Mouse (Mus musculus) thymus, postnatal 25 days (tissue): Measurements from ENCODE around the gene Setdb1.
"Not testable (repeated sequence)": the region's sequence is repeated elsewhere in the genome, so short reads cannot be mapped to it uniquely, and the experiment has no call there.

Source experiments
- DNase-seq: peaks from one replicate; pipeline ENCODE4 v3.0.0; 2022

The Setdb1 gene

DNA sequence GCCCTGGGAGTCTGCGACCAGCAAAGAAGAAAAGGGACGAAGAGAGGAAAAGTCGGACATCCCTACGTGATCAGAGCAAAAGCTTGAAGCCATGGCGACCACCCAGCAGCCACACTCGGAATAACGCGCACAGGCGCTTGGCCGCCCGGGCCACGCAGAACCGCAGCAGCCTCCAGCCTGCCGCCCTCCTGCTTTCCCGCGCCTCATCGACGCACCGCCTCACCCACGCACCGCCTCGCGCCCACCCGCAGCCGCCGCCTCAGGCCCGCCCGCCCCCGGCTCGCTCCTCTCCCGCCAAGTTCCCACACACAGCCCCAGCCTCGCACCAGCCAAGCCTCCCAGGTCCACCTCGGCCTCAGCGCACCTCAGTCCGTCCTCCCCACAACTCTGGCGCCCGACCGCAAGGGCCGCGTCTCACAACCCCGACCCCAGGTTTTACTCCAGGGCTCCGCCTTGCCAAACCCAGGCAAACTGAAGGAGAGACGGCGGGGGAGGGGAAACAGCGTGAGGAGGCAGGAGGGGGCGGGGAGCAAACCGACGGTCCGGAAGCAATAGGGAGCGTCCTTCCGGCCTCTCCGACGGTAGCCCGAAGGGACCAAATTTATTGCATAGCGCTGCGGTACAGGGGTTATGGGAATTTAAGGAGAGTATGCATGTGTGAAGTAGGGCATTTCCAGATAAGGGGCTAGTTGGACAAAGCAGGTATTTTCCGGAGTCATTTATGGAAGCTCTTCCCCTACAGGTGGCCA, at the start of gene Setdb1:
Gene Setdb1, minus strand, starts transcription at position 502 of the 749 bp plus-strand sequence.
- DNase-seq, result peak; percentile 95

DNA sequence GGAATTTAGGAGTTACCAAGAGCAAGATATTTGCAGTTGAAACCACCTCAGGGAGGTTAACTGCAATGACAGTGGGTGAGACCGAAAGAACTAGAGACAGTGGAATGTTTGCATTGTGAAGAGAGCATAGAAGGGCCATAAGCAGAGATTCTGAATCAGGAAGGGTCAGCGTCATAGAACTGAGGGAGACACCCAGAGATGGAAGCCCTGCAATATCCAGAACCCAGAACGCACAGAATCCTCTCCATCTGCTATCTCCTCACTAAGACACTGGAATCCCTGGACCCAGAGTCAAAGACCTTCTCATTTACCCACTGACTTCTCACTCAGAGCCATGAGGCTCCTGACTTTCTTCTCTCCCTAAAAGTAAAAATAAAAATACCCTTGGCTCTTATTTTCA, 45.7 kb upstream of the Setdb1 start, which contains the start of gene 4930558C23Rik:
Gene 4930558C23Rik, minus strand, starts transcription at position 101 of the 400 bp plus-strand sequence.
- DNase-seq, result no peak

GRCm38 (mm10) chr3:95394385-95394784, 37.4 kb upstream of the Setdb1 start:
- DNase-seq, result peak; percentile 4

- DNase-seq, result no peak
Observed at GRCm38 (mm10) chr3:95385401-95386075, 28.5 kb upstream of the Setdb1 start.

- DNase-seq, result no peak
Observed at GRCm38 (mm10) chr3:95373208-95373607, 16.2 kb upstream of the Setdb1 start.

- DNase-seq, result no peak
Observed at GRCm38 (mm10) chr3:95370101-95370500, 13.1 kb upstream of the Setdb1 start.

DNA sequence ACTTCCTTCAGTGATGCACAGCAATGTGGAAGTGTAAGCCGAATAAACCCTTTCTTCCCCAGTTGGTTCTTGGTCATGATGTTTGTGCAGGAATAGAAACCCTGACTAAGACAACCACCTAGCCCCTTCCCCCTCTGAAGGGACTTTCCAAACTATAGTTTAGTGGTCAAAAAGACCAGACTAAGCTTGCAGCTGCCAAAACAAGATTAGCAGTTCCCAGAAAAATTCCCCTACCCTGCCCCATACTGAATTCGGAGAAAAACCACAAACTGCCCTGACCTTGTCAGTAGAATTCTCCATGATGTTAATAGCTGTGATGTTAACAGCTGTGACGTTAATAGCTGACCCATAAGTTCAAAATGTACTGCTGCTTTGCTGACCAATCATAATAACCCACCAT, 3.3 kb upstream of the Setdb1 start:
- DNase-seq, result not testable (repeated sequence)

GRCm38 (mm10) chr3:95357746-95358145, 744 bp upstream of the Setdb1 start:
- no peak for DNase-seq

DNA sequence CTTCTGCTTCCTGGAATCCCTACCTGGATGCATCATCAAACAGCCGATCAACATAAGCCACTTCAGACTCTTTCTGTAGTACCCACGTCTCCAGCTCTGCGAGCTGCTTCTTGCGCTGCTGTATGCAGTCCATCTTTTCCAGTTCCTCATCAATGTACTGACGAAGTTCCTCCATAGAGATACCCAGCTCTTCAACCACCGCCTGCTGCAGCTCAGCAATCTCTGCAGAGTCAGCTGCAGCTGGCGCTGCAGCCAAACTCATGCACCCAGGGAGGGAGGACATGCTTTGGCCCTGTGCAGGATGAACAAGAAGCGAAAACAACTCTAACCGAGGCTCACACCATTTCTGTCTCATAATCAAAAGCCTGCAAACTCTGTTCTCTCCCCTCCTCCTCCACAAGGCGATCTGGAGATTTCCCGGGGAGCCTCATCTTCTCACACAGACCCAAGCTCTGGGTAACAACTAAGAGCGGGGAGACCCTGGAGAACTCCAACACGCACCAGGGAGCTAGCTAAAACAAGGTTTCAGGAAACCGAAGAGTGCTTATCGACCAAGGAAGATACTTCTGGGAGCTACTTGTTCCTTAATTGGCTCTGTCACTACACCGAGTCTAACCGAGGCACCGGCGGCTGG, 974 bp downstream of the Setdb1 start:
- not testable (repeated sequence) for DNase-seq

DNA sequence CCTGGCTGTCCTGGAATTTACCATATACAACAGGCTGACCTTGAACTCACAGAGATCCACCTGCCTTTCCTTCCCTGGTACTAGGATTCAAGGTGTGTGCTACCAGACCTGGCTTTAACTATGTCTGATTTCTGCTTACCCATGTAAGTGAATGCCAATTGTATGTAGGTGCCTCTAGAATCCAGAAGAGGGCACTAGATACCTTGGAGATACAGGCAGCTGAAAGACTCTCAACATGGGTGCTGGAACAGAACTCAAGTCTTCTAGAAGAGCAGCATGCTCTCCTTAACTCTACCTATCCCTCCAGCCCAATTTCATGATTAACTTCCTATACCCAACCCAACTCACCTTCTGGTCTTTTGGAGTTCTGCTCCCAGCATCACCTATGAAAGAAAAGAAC, 7.5 kb downstream of the Setdb1 start:
- DNase-seq, result peak; percentile 16

GRCm38 (mm10) chr3:95348343-95348742, 8.7 kb downstream of the Setdb1 start:
- not testable (repeated sequence) for DNase-seq

GRCm38 (mm10) chr3:95346454-95346853, 10.5 kb downstream of the Setdb1 start:
- no peak for DNase-seq

GRCm38 (mm10) chr3:95343356-95344000, 13.5 kb downstream of the Setdb1 start:
- DNase-seq, result not testable (repeated sequence)

GRCm38 (mm10) chr3:95338251-95338650, 18.8 kb downstream of the Setdb1 start:
- no peak for DNase-seq

DNA sequence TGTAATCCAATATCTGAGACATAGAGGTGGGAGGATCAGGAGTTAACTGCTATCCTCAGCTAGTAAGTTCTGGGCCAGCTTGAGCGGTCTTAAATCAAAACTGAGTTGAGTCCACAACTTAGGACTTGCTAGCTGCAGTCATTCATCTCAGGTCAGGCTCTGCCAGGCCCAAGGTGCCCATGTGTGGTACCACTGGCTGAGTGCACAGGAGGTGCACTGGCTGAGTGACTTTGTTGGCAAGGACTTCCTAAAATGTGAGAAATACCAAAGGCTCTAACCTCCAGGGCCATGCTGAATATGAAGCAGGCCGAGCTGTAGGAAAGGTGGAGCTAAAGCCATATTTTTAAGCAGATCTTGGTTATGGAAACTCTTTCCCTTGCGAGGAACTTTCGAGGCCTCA, 19.7 kb downstream of the Setdb1 start:
- no peak for DNase-seq

DNA sequence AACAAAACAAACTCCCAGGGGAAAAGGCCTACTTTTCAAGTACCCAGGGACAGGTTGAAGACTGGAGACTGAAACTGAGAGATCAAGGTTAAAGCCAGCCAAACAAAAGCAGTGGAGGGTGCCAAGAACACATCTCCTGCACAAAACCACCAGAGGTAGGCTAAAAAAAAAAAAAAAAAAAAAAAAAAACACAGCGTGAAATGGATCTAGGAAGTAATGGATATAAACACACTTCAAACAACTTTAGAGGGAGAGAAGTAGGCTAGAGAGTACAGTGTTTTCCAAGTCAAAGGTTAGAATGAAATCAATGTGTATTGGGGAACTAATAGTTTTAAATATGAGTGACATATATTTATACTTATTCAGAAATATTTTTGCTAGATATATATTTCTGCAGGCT, 25.5 kb downstream of the Setdb1 start:
- no peak for DNase-seq

GRCm38 (mm10) chr3:95328803-95329404, 28.1 kb downstream of the Setdb1 start:
- DNase-seq, result no peak

DNA sequence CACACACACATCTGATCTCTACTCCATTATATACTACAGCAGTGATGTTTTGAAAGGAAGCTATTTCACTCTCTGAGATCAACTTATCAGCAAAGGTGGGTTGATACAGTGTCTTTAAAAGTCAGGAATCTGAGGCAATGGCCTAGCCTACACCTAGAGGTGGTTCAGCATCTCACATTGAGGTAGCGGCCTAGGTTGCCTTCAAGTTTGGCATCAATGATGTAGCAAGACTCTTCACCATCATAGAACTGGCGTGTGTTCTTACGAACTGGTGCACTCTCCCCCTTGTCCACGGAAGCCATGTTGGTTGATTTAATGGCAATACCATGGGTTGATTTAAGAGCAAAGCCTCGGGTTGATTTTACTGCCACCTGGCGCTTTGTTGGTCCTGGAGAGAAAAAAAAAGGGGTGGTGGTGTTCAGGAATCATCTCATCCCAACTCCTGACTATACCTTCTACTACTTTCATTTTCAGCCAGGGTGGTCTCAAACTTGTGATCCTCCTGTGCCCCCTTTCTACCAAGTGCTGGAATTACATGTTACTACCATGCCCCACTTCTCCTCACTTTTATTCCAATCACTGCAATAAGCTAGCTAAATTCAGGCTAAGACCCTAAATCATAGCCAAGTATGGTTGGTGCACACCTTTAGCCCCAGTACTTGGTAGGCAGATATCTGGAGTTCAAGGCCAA, 32.4 kb downstream of the Setdb1 start:
- no peak for DNase-seq

GRCm38 (mm10) chr3:95323429-95323828, 33.6 kb downstream of the Setdb1 start:
- DNase-seq, result no peak

DNA sequence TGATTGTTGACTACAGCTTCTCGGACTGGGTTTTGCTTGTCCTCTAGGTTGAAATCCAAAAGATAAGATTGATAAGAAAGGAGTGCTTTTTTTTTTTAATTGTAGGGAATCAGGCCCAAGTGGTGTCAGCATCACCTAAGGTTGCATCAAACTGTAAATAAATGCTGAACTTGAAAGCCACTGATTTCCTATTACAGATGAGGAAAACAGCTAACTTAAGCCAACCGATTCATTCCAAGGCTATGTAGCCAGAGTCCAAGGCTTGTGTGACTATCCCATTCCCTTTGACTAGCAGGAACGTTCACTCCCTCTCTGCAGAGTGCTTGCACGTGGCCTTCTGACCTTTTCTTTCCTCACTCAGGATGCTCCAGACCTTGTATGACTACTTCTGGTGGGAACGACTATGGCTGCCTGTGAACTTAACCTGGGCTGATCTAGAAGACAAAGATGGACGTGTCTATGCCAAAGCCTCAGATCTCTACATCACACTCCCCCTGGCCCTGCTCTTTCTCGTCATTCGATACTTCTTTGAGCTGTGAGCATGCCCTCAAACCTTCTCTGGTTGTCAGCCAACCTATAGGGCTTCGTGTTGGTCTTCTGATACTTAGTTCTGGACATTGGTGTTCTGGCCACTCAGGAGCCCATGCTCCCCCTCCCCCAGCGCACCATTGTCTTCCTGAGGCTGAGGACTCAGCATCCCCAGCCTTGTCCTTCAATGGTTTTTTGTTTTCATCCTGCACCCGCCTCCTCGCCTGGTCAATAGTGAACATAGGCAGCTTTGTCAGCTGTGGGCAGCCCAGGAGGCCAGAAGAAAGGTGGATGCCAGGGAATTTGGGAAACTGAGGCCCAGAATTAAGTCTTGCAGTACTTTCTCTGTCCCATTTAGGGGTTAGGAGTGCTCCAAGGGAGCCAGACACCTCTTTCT, 37.0 kb downstream of the Setdb1 start:
- no peak for DNase-seq

DNA sequence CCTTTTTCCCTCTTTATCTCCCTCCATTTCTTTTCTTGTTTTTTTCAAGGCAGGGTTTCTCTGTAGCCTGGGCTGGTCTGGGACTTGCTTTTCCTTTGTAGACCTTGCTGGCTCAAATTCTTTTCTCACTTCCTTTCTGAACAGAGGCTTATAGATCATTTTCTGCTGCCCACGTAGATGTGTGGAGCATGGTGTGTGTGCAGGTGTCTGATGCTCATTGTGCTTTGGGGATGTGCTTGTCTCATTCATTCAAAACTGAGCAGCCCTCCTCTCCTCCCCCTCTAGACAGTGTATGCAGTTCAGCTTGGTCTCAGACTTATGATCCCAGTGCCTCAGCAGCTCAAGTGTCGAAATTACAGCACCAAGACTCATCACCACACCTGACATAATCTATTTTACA, 37.9 kb downstream of the Setdb1 start:
- no peak for DNase-seq
